Mouse (Mus musculus): ENCODE results near the gene Slc4a2.

- TF ChIP-seq GATA1 (IDR thresholded peaks at IDR 0.05; ENCODE audit: low read length) (no peak), TAL1 (IDR thresholded peaks at IDR 0.05; ENCODE audit: low read length) (no peak)
Measured at GRCm38 (mm10) chr5:24453985-24454303, 30.3 kb downstream of the Slc4a2 start.

Measured in erythroblast, embryonic 14.5 days (primary cell).